Mouse (Mus musculus): ENCODE measurements around the gene Poc1a.

DNA sequence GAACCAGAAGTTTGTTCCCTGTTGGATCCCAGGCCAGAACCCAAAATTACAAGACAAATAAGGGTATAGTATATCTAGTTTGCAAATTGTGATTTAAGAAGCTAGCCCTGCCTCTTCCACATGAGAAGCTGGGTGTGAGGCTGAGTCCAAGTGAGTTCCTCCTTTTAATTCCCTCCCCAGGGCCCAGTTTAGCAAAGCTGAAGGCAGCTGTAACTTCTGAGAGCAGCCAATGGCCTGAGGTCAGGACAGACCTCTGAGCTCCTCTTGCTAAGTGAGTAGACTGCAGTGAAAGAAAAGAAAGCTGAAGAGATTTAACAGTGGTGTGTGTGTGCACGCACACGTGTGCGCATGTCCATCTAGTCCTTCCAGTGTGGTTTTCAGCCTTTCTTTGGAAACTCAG, 41.6 kb downstream of the Poc1a start:
- TF ChIP-seq CTCF (IDR thresholded peaks at IDR 0.05; ENCODE audit: control insufficient read depth, insufficient read depth, insufficient replicate concordance, low read depth, low read length) (no peak), POLR2A (IDR thresholded peaks at IDR 0.05; ENCODE audit: control insufficient read depth, low read depth, low read length) (no peak)
